Mouse (Mus musculus): ENCODE measurements at regions not wholly inside any gene's neighbourhood (a gene's known extent, or its start where the extent isn't known, plus 50 kb on each side); places are given as distances from the start of the nearest gene placed in this dataset.
A peak's percentile ranks its signal among the peaks of the same experiment; 100 is the strongest.

GRCm38 (mm10) chr4:89393251-89393711 lies 82.4 kb upstream of the Cdkn2b start:
- no peak for ATAC-seq (ENCODE audit: low read depth)
- Histone ChIP-seq H3K36me3 (ENCODE audit: control insufficient read depth, insufficient read depth, low read length) (no peaks in the 10 kb centered on the region), H3K4me1 (ENCODE audit: control insufficient read depth, insufficient read depth, low read length) (no peaks in the 10 kb centered on the region), H3K4me3 (ENCODE audit: low read depth, low read length) (no peak overlapping the region), H3K27me3 (replicated peaks; ENCODE audit: control insufficient read depth, insufficient read depth, low read length) (no peaks in the 10 kb centered on the region), H3K9me3 (ENCODE audit: control insufficient read depth, low read length) (no peaks in the 10 kb centered on the region), H3K27ac (replicated peaks; ENCODE audit: low read depth, low read length) (no peak overlapping the region), H3K4me2 (ENCODE audit: low read depth, low read length) (no peak overlapping the region), H3K9ac (ENCODE audit: low read depth, low read length) (no peak overlapping the region)
- 67% methylated on average over 2 of the region's 2 CpGs for WGBS
- no peak for DNase-seq (ENCODE audit: low spot score)

GRCm38 (mm10) chr4:89392791-89393190 lies 82.0 kb upstream of the Cdkn2b start:
- H3K4me1 ChIP-seq (ENCODE audit: control insufficient read depth, insufficient read depth, low read length), result no peaks in the 10 kb centered on the region
- H3K4me3 ChIP-seq (ENCODE audit: low read depth, low read length), result no peak overlapping the region
- no peaks in the 10 kb centered on the region for H3K36me3 ChIP-seq (ENCODE audit: control insufficient read depth, insufficient read depth, low read length)
- DNase-seq (ENCODE audit: low spot score) (no peak), ATAC-seq (ENCODE audit: low read depth) (no peak)
- no peak overlapping the region for H3K27ac ChIP-seq (replicated peaks; ENCODE audit: low read depth, low read length)
- H3K9me3 ChIP-seq (ENCODE audit: control insufficient read depth, low read length), result no peaks in the 10 kb centered on the region
- no peak overlapping the region for H3K9ac ChIP-seq (ENCODE audit: low read depth, low read length)
- H3K4me2 ChIP-seq (ENCODE audit: low read depth, low read length), result no peak overlapping the region
- H3K27me3 ChIP-seq (replicated peaks; ENCODE audit: control insufficient read depth, insufficient read depth, low read length), result no peaks in the 10 kb centered on the region

DNA sequence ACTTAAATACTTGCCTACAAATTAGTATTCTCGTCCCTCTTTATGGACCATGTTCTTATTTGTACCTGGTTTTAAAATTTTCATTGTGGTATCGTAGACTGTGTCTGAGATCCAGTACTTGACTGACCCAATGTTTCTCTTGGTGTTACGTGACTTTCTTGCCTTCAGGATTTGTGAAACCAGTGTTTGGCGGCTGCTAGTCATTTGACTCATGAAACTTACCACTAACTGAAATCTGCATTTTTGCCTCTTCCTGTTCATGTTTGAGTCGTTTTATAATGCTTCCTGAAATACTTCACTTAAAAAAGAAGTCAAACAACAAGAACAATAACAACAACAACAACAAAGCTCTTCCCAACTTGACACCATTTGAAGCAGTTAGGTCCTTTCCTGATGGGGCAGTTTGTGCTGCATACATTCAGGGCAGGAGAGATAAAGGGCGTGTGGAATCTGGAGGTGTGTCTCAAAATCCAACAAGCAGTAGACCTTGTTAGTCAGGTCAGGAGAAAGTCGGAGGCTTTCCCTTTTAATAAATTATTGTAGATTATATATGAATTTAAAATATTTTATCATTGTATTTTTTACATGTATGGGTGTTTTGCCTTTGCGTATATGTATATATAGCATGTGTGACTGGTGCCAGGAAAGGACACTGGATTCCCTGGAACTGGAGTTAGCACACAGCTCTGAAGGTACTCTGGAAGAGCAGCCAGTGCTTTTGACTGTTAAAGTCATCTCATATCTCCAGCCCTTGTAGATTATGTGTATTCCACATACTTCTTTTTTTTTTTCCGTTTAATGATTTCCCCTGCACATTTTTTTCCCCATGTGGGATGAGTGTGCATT lies 80.8 kb upstream of the Cdkn2b start:
- no peaks in the 10 kb centered on the region for H3K9me3 ChIP-seq (ENCODE audit: control insufficient read depth, low read length)
- H3K4me2 ChIP-seq (ENCODE audit: low read depth, low read length), result no peak overlapping the region
- WGBS, result 87% methylated on average over 9 of the region's 9 CpGs
- no peak overlapping the region for H3K9ac ChIP-seq (ENCODE audit: low read depth, low read length)
- no peak overlapping the region for H3K4me3 ChIP-seq (ENCODE audit: low read depth, low read length)
- no peaks in the 10 kb centered on the region for H3K27me3 ChIP-seq (replicated peaks; ENCODE audit: control insufficient read depth, insufficient read depth, low read length)
- no peak overlapping the region for H3K27ac ChIP-seq (replicated peaks; ENCODE audit: low read depth, low read length)
- no peaks in the 10 kb centered on the region for H3K4me1 ChIP-seq (ENCODE audit: control insufficient read depth, insufficient read depth, low read length)
- ATAC-seq (ENCODE audit: low read depth), result no peak
- H3K36me3 ChIP-seq (ENCODE audit: control insufficient read depth, insufficient read depth, low read length), result no peaks in the 10 kb centered on the region
- DNase-seq (ENCODE audit: low spot score), result no peak

- DNase-seq (ENCODE audit: low spot score) (no peak), ATAC-seq (ENCODE audit: low read depth) (no peak)
- 89% methylated on average over 3 of the region's 3 CpGs for WGBS
- H3K4me2 ChIP-seq (ENCODE audit: low read depth, low read length), result no peak overlapping the region
- no peak overlapping the region for H3K4me3 ChIP-seq (ENCODE audit: low read depth, low read length)
- no peaks in the 10 kb centered on the region for H3K4me1 ChIP-seq (ENCODE audit: control insufficient read depth, insufficient read depth, low read length)
- no peaks in the 10 kb centered on the region for H3K27me3 ChIP-seq (replicated peaks; ENCODE audit: control insufficient read depth, insufficient read depth, low read length)
- no peak overlapping the region for H3K27ac ChIP-seq (replicated peaks; ENCODE audit: low read depth, low read length)
- H3K9me3 ChIP-seq (ENCODE audit: control insufficient read depth, low read length), result no peaks in the 10 kb centered on the region
- no peak overlapping the region for H3K9ac ChIP-seq (ENCODE audit: low read depth, low read length)
- H3K36me3 ChIP-seq (ENCODE audit: control insufficient read depth, insufficient read depth, low read length), result no peaks in the 10 kb centered on the region
Observed at GRCm38 (mm10) chr4:89383548-89383947, 72.7 kb upstream of the Cdkn2b start.

DNA sequence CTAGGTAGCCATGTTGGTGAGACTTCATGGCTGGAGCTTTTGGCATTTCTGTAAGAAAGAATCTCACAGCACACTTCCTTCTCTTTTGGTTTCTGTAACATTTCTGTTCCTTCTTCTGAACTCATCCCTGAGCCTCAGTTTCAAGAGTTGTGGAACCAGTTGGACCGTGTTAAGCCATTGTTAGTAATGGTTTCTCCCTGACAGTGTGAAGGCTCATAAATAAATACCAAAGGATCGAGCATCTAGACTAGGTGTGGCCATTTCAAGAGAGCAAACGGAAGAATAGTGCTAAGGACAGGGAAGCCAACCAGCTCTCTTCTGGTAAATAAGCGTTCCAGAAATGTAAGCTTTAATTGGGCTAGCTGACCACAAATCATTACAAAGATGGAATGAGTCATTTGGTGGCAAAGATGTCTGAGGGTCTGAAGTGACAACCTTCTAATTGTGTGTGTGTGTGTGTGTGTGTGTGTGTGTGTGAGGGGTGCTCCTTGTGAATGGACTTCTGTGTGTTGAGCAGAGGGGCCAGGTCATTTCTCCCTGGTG lies 71.7 kb upstream of the Cdkn2b start:
- DNase-seq (ENCODE audit: low spot score) (peak; percentile 20), ATAC-seq (ENCODE audit: low read depth) (no peak)
- no peak overlapping the region for H3K27ac ChIP-seq (replicated peaks; ENCODE audit: low read depth, low read length)
- no peak overlapping the region for H3K9ac ChIP-seq (ENCODE audit: low read depth, low read length)
- no peak overlapping the region for H3K4me3 ChIP-seq (ENCODE audit: low read depth, low read length)
- H3K27me3 ChIP-seq (replicated peaks; ENCODE audit: control insufficient read depth, insufficient read depth, low read length), result no peaks in the 10 kb centered on the region
- no peaks in the 10 kb centered on the region for H3K4me1 ChIP-seq (ENCODE audit: control insufficient read depth, insufficient read depth, low read length)
- H3K9me3 ChIP-seq (ENCODE audit: control insufficient read depth, low read length), result no peaks in the 10 kb centered on the region
- 79% methylated on average over 4 of the region's 4 CpGs for WGBS
- no peak overlapping the region for H3K4me2 ChIP-seq (ENCODE audit: low read depth, low read length)
- H3K36me3 ChIP-seq (ENCODE audit: control insufficient read depth, insufficient read depth, low read length), result no peaks in the 10 kb centered on the region

DNA sequence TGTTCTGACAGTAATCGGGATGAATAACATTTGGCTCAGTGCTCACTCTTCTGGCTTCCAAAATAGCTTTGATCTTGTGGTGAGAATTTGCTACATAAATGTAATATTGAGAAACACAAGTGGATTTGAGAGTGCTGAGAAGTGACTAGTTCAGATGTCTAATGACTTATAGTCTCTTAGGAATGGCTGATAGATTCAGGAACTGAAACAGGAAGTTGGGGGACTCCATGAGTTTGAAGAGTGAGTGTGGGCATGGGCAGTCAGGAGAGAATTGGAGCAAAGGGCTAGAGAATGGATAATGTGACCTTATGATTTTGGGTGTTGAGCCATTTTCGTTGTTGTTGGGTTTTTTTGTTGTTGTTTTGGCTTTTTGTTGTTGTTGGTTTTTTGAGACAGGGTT lies 70.9 kb upstream of the Cdkn2b start:
- WGBS, result 87% methylated on average over 2 of the region's 2 CpGs

GRCm38 (mm10) chr4:89381077-89381476 lies 70.2 kb upstream of the Cdkn2b start:
- H3K27me3 ChIP-seq (replicated peaks; ENCODE audit: control insufficient read depth, insufficient read depth, low read length), result no peaks in the 10 kb centered on the region
- H3K4me2 ChIP-seq (ENCODE audit: low read depth, low read length), result no peak overlapping the region
- no peak overlapping the region for H3K27ac ChIP-seq (replicated peaks; ENCODE audit: low read depth, low read length)
- WGBS, result 86% methylated on average over 5 of the region's 5 CpGs
- DNase-seq (ENCODE audit: low spot score) (no peak), ATAC-seq (ENCODE audit: low read depth) (no peak)
- H3K9me3 ChIP-seq (ENCODE audit: control insufficient read depth, low read length), result no peaks in the 10 kb centered on the region
- H3K9ac ChIP-seq (ENCODE audit: low read depth, low read length), result no peak overlapping the region
- H3K4me1 ChIP-seq (ENCODE audit: control insufficient read depth, insufficient read depth, low read length), result no peaks in the 10 kb centered on the region
- H3K36me3 ChIP-seq (ENCODE audit: control insufficient read depth, insufficient read depth, low read length), result no peaks in the 10 kb centered on the region
- no peak overlapping the region for H3K4me3 ChIP-seq (ENCODE audit: low read depth, low read length)

More for the DNA sequence above, 70.9 kb upstream of the Cdkn2b start:
- no peak for ATAC-seq (ENCODE audit: low read depth)
- Histone ChIP-seq H3K9ac (ENCODE audit: low read depth, low read length) (no peak overlapping the region), H3K36me3 (ENCODE audit: control insufficient read depth, insufficient read depth, low read length) (no peaks in the 10 kb centered on the region), H3K9me3 (ENCODE audit: control insufficient read depth, low read length) (no peaks in the 10 kb centered on the region), H3K4me3 (ENCODE audit: low read depth, low read length) (no peak overlapping the region), H3K4me1 (ENCODE audit: control insufficient read depth, insufficient read depth, low read length) (no peaks in the 10 kb centered on the region), H3K4me2 (ENCODE audit: low read depth, low read length) (no peak overlapping the region), H3K27ac (replicated peaks; ENCODE audit: low read depth, low read length) (no peak overlapping the region), H3K27me3 (replicated peaks; ENCODE audit: control insufficient read depth, insufficient read depth, low read length) (no peaks in the 10 kb centered on the region)
- no peak for DNase-seq (ENCODE audit: low spot score)

- DNase-seq (ENCODE audit: low spot score), result no peak
- no peak overlapping the region for H3K27ac ChIP-seq (replicated peaks; ENCODE audit: low read depth, low read length)
- WGBS, result 90% methylated on average over 8 of the region's 8 CpGs
- no peaks in the 10 kb centered on the region for H3K36me3 ChIP-seq (ENCODE audit: control insufficient read depth, insufficient read depth, low read length)
- no peak overlapping the region for H3K4me3 ChIP-seq (ENCODE audit: low read depth, low read length)
- H3K27me3 ChIP-seq (replicated peaks; ENCODE audit: control insufficient read depth, insufficient read depth, low read length), result no peaks in the 10 kb centered on the region
- no peaks in the 10 kb centered on the region for H3K9me3 ChIP-seq (ENCODE audit: control insufficient read depth, low read length)
- no peaks in the 10 kb centered on the region for H3K4me1 ChIP-seq (ENCODE audit: control insufficient read depth, insufficient read depth, low read length)
- ATAC-seq (ENCODE audit: low read depth), result no peak
- H3K4me2 ChIP-seq (ENCODE audit: low read depth, low read length), result no peak overlapping the region
- H3K9ac ChIP-seq (ENCODE audit: low read depth, low read length), result no peak overlapping the region
Observed at GRCm38 (mm10) chr4:89380330-89380945, 69.6 kb upstream of the Cdkn2b start.
